Mouse (Mus musculus): ENCODE measurements around the gene Olfr71. TPM values are rescaled to one million over a fixed set of nuclear protein-coding genes. Genes with fewer than 3 reads are reported as not detected.

Olfr71 gene
- polyA plus RNA-seq (2015; fragmentation: Nextera tagmentation; extraction: Ambion mirVana) = not detected in 2 replicates

DNA sequence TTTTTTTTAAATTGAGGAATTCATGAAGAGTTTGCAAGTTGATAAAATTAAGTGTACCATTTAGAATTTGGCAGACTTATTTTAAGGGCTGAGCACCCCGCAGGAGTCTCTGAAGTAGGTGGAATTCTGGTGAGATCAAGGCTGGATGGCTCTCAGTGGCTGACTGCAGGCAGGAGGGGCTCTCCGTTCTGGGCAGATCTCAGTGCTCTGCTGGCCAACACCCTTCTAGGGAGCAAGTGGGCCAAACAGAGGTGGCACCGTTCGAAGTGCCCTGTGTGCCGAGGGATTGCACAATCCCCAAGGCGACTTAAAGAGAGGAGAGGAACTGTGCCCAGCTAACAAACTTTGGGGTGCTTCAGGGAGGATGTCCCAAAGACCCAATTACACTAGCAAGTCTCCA is at the start of gene Olfr71:
Gene Olfr71, minus strand, starts transcription at position 387 of the 400 bp plus-strand sequence.
- H3K4me2 ChIP-seq (replicated peaks) = no peak within 1 kb of the TSS
- no peaks in the 10 kb centered on the region for H3K36me3 ChIP-seq
- H3K9me3 ChIP-seq (replicated peaks) = no peaks in the 10 kb centered on the region
- H3K9ac ChIP-seq = no peak within 1 kb of the TSS
- no peak within 1 kb of the TSS for H3K4me3 ChIP-seq (replicated peaks)
- no peak within 1 kb of the TSS for H3K27ac ChIP-seq (replicated peaks)
- no peak for ATAC-seq (ENCODE audit: insufficient number of reproducible peaks, low FRiP score, low TSS enrichment, low read depth)
- peaks cover 6% of the 10 kb centered on the region; the same call in 1 of the 2 replicates for H3K4me1 ChIP-seq
- H3K27me3 ChIP-seq = no peaks in the 10 kb centered on the region
- 60% methylated on average over 6 of the region's 6 CpGs for WGBS

DNA sequence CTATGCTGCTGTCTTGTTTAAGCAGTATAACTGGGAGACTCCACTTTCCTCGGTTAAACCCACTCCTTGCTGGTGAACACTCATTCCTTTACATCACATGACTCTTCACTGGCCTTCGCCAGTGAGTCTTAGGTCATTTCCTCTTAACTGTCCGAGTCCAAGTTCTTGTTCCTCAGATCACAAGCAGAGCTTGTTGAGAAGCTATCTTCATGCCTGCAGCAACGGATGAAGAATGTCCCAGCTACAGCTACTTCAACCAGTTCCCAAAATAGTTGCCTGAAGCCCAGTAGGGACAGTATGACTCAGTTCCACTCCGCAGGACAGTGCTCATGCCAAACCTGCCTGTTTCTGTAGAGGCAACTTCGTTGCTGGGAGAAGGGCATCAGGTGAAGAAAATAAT is 47.2 kb upstream of the Olfr71 start:
- 64% methylated on average over 6 of the region's 6 CpGs for WGBS
- Histone ChIP-seq H3K4me1 (peaks cover 11% of the 10 kb centered on the region), H3K27me3 (no peaks in the 10 kb centered on the region), H3K27ac (replicated peaks) (no peak overlapping the region), H3K36me3 (no peaks in the 10 kb centered on the region), H3K4me2 (replicated peaks) (no peak overlapping the region), H3K9me3 (replicated peaks) (no peaks in the 10 kb centered on the region), H3K4me3 (replicated peaks) (no peak overlapping the region), H3K9ac (no peak overlapping the region)
- ATAC-seq (ENCODE audit: insufficient number of reproducible peaks, low FRiP score, low TSS enrichment, low read depth) = no peak

DNA sequence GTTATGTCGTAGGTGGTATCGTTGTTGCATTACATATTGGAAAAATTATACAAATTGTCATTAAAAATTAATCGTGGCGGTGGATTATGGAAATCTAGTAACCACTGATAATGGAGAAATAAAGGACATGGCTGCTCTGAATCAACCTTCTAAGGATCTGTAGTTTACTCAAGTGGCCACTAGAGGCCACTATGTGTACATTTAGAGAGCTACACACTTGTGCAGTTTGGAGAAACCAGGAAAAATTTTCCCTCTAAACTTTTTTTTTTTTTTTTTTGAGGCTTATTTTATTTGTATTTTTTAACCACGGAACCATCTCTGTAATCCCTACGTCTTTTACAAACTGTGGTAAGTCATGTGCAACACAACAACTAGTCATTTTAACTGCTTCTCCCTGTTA is 35.1 kb upstream of the Olfr71 start:
- no peak overlapping the region for H3K4me2 ChIP-seq (replicated peaks)
- no peaks in the 10 kb centered on the region for H3K4me1 ChIP-seq
- H3K9me3 ChIP-seq (replicated peaks) = no peaks in the 10 kb centered on the region
- 9% methylated on average over 6 of the region's 6 CpGs for WGBS
- H3K27ac ChIP-seq (replicated peaks) = no peak overlapping the region
- no peaks in the 10 kb centered on the region for H3K36me3 ChIP-seq
- no peaks in the 10 kb centered on the region for H3K27me3 ChIP-seq
- no peak for ATAC-seq (ENCODE audit: insufficient number of reproducible peaks, low FRiP score, low TSS enrichment, low read depth)
- H3K4me3 ChIP-seq (replicated peaks) = no peak overlapping the region
- H3K9ac ChIP-seq = no peak overlapping the region

DNA sequence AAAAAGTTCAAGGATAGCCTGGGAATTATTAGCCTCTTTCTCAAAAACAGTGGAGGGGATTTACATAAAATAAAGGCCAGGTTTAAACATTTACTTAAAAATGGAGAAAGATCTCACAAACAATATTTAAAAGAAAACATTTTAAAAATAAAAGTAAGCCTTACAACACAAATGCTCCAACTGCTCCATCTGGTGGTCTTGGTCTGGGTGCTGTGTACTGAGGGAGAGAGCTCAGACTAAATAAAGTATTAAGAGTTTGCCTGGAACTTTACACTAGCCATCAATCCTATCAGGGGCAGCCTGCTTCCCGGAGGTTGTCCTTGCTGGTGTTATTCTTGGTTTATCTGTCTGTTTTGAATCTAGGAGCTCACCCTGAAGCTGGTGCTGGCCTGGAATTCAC is 33.0 kb upstream of the Olfr71 start:
- H3K9ac ChIP-seq = no peak overlapping the region
- no peak overlapping the region for H3K4me3 ChIP-seq (replicated peaks)
- no peaks in the 10 kb centered on the region for H3K4me1 ChIP-seq
- no peak for ATAC-seq (ENCODE audit: insufficient number of reproducible peaks, low FRiP score, low TSS enrichment, low read depth)
- no peaks in the 10 kb centered on the region for H3K9me3 ChIP-seq (replicated peaks)
- 52% methylated on average over 1 of the region's 1 CpGs for WGBS
- H3K4me2 ChIP-seq (replicated peaks) = no peak overlapping the region
- no peaks in the 10 kb centered on the region for H3K27me3 ChIP-seq
- H3K36me3 ChIP-seq = no peaks in the 10 kb centered on the region
- H3K27ac ChIP-seq (replicated peaks) = no peak overlapping the region

DNA sequence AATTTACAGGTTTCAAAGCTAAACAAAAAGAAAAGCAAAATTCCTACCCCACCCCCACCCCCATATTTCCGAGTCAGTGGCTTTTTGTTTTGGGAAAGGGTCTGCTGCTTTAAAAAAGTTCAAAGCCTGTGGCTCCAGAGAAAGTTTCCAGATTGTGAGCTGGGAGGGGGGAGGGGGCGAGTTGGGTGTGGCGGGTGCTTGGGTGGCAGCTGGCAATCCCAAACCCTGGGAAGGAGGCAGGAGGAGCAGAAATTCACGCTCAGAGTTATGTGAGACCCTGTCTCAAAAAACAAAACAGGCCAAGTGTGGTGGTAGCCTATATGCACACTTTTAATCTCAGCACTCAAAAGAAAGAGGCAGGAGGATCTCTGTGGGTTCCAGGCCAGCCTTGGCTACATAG is 32.6 kb upstream of the Olfr71 start:
- Histone ChIP-seq H3K9ac (no peak overlapping the region), H3K27ac (replicated peaks) (no peak overlapping the region), H3K4me1 (no peaks in the 10 kb centered on the region), H3K4me3 (replicated peaks) (no peak overlapping the region), H3K27me3 (no peaks in the 10 kb centered on the region), H3K36me3 (no peaks in the 10 kb centered on the region), H3K9me3 (replicated peaks) (no peaks in the 10 kb centered on the region), H3K4me2 (replicated peaks) (no peak overlapping the region)
- no peak for ATAC-seq (ENCODE audit: insufficient number of reproducible peaks, low FRiP score, low TSS enrichment, low read depth)
- 34% methylated on average over 4 of the region's 4 CpGs for WGBS

DNA sequence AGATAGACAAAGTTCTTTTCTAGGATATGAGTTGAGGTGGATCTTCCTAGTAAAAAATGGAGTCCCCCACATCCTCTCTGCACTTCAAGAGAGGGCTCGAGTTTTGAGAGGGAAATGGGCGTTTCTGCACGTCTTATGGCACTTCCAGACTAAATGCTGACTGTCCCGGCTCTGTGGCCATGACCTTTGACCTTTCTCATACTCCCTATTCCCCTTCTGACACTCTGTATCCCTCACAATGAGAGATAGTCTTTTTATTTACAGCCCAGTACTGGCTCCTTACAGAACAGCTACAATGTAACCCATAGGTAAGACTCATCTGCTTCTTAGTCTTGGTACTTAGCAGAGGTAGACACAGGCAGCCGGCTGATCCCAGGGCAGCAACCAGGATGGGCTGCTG is 31.5 kb upstream of the Olfr71 start:
- H3K9ac ChIP-seq = no peak overlapping the region
- H3K9me3 ChIP-seq (replicated peaks) = no peaks in the 10 kb centered on the region
- no peak for ATAC-seq (ENCODE audit: insufficient number of reproducible peaks, low FRiP score, low TSS enrichment, low read depth)
- no peak overlapping the region for H3K27ac ChIP-seq (replicated peaks)
- H3K4me2 ChIP-seq (replicated peaks) = no peak overlapping the region
- no peaks in the 10 kb centered on the region for H3K27me3 ChIP-seq
- no peaks in the 10 kb centered on the region for H3K4me1 ChIP-seq
- H3K4me3 ChIP-seq (replicated peaks) = no peak overlapping the region
- H3K36me3 ChIP-seq = no peaks in the 10 kb centered on the region
- WGBS = 53% methylated on average over 5 of the region's 5 CpGs

DNA sequence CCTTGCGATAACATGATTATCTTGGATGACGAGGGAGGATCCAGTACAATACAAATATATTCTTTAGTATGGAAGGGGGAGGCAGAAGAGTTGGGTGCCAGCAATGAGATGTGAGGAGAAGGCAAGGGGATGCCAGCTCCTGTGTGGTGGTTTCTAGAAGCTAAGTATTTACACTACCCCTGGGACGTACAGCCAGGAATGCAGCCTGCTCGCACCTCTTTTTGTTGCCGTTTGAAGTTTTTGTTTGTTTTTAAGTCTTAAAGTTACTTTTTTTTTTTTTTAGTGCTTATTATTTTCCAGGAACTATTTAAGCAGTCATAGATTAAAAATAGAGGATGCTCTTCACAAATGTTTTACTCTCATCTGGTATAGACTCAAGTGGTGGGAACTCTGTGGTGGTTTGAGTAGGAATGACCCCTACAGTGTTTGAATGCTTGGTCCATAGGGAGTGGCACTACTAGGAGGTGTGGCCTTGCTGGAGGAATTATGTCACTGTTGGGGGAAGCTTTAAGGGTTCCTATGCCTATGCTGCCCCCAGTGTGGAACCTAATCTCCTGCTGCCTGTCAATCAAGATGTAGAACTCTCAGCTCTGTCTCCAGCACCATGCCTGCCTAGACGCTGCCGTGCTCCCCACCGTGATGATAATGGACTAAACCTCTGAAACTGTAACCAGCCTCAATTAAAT is 29.1 kb upstream of the Olfr71 start:
- Histone ChIP-seq H3K9me3 (replicated peaks) (no peaks in the 10 kb centered on the region), H3K9ac (no peak overlapping the region), H3K4me3 (replicated peaks) (no peak overlapping the region), H3K27me3 (no peaks in the 10 kb centered on the region), H3K27ac (replicated peaks) (no peak overlapping the region), H3K4me2 (replicated peaks) (no peak overlapping the region), H3K4me1 (no peaks in the 10 kb centered on the region), H3K36me3 (no peaks in the 10 kb centered on the region)
- WGBS = 74% methylated on average over 8 of the region's 8 CpGs
- no peak for ATAC-seq (ENCODE audit: insufficient number of reproducible peaks, low FRiP score, low TSS enrichment, low read depth)

DNA sequence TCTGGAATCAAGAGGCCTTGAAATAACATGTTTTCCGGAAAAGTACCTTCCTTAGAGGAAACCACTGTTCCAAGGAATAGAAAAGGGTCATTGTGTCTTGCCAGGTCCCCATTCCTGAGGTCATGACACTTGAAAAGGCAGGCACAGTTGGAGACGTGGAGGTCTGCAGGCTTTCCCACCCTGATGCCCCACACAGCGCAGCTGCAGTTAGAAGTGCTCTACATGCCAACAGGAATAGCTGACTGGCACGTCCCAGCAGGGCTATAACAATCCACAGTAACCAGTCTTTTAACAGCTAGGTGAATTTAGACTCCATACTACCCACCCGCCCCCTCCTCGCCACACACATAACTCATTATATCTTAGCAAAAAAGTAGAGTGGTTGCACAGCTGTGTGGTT is 27.1 kb upstream of the Olfr71 start:
- Histone ChIP-seq H3K9me3 (replicated peaks) (no peaks in the 10 kb centered on the region), H3K27me3 (no peaks in the 10 kb centered on the region), H3K4me3 (replicated peaks) (no peak overlapping the region), H3K4me1 (no peaks in the 10 kb centered on the region), H3K4me2 (replicated peaks) (no peak overlapping the region), H3K36me3 (no peaks in the 10 kb centered on the region), H3K9ac (no peak overlapping the region), H3K27ac (replicated peaks) (no peak overlapping the region)
- no peak for ATAC-seq (ENCODE audit: insufficient number of reproducible peaks, low FRiP score, low TSS enrichment, low read depth)
- 57% methylated on average over 6 of the region's 6 CpGs for WGBS

DNA sequence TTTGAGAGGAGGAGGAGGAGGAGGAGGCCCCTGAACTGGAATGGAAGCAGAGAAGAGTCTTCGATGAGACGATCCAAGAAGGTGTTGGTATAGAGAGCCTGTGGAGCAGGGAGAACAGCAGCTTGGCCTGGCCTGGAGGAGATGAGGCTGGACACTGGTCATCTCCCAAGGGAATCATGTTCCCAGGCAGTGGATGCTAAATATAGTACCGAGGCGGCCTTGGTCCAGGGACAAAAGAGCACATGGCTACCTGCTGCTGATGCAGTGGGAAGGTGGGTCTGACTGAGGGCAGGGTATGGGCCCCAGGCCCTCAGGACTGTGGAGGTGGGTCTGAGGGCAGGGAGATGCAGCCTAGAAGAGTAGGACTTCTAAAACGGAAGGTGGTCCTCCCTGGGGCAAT is 23.1 kb upstream of the Olfr71 start:
- H3K27me3 ChIP-seq = no peaks in the 10 kb centered on the region
- ATAC-seq (ENCODE audit: insufficient number of reproducible peaks, low FRiP score, low TSS enrichment, low read depth) = no peak
- no peak overlapping the region for H3K4me2 ChIP-seq (replicated peaks)
- H3K4me3 ChIP-seq (replicated peaks) = no peak overlapping the region
- no peak overlapping the region for H3K27ac ChIP-seq (replicated peaks)
- no peaks in the 10 kb centered on the region for H3K36me3 ChIP-seq
- WGBS = 77% methylated on average over 5 of the region's 5 CpGs
- H3K9me3 ChIP-seq (replicated peaks) = no peaks in the 10 kb centered on the region
- no peak overlapping the region for H3K9ac ChIP-seq
- peaks cover 15% of the 10 kb centered on the region for H3K4me1 ChIP-seq

DNA sequence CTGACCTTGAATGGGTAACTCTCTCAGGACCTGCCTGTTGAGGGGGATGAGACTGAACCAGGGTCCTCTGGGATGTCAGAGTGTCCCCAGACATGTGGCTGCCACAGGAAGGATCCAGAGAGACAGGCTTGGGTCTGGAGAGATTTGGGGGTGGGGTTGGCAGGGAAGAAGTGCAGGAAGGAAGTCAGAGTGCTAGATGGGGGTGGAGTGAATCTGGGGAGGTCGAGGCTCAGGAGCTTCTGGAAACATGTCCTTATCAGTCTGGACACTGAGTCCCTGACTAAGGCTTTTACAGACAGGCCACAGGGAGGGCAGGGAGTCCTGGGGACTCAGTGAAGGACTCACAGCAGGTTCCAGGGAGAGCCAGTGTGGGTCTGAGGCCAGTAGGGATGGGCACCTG is 22.1 kb upstream of the Olfr71 start:
- peaks cover 25% of the 10 kb centered on the region for H3K4me1 ChIP-seq
- no peak overlapping the region for H3K27ac ChIP-seq (replicated peaks)
- H3K27me3 ChIP-seq = no peaks in the 10 kb centered on the region
- H3K9me3 ChIP-seq (replicated peaks) = no peaks in the 10 kb centered on the region
- H3K36me3 ChIP-seq = no peaks in the 10 kb centered on the region
- no peak overlapping the region for H3K9ac ChIP-seq
- no peak for ATAC-seq (ENCODE audit: insufficient number of reproducible peaks, low FRiP score, low TSS enrichment, low read depth)
- H3K4me2 ChIP-seq (replicated peaks) = no peak overlapping the region
- WGBS = 19% methylated on average over 1 of the region's 1 CpGs
- H3K4me3 ChIP-seq (replicated peaks) = no peak overlapping the region

DNA sequence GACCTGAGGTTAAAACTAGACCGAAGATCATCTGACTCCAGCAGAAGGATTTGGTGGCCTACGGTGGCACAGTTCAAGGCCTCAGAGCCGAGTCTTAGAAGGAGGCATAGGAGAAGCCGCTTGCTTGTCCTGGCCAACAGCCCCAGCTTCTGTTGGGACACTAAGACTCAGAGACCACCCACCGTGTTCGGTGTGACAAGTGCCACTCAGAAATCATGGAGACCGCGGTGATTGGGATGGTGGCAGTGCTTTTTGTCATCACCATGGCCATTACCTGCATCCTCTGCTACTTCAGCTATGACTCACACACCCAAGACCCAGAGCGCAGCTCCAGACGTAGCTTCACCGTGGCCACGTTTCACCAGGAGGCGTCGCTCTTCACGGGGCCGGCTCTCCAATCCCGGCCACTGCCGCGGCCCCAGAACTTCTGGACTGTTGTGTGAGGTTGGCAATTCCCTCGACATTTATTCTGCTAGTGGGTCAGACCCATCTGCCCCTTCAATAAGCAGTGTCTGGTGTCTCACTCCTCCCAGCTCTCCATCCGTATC is 20.8 kb upstream of the Olfr71 start:
- Histone ChIP-seq H3K36me3 (no peaks in the 10 kb centered on the region), H3K4me2 (replicated peaks) (no peak overlapping the region), H3K9me3 (replicated peaks) (no peaks in the 10 kb centered on the region), H3K27me3 (no peaks in the 10 kb centered on the region), H3K4me3 (replicated peaks) (no peak overlapping the region), H3K4me1 (peaks cover 37% of the 10 kb centered on the region), H3K9ac (no peak overlapping the region), H3K27ac (replicated peaks) (no peak overlapping the region)
- no peak for ATAC-seq (ENCODE audit: insufficient number of reproducible peaks, low FRiP score, low TSS enrichment, low read depth)
- WGBS = 76% methylated on average over 21 of the region's 21 CpGs

Measured in embryonic facial prominence, embryonic 15.5 days (tissue).